Mouse (Mus musculus) layer of hippocampus, adult 18-20 months (tissue): ENCODE measurements at regions not wholly inside any gene's neighbourhood (a gene's known extent, or its start where the extent isn't known, plus 50 kb on each side); places are given as distances from the start of the nearest gene placed in this dataset.
A peak's percentile ranks its signal among the peaks of the same experiment; 100 is the strongest.
"Not testable (repeated sequence)": the region's sequence is repeated elsewhere in the genome, so short reads cannot be mapped to it uniquely, and the experiment has no call there.

Experiments used
- DNase-seq, 2 experiments: peaks; one replicate each; pipeline ENCODE4 v3.0.0; 2022; ENCODE audit warnings: low spot score in 2 of 2

DNA sequence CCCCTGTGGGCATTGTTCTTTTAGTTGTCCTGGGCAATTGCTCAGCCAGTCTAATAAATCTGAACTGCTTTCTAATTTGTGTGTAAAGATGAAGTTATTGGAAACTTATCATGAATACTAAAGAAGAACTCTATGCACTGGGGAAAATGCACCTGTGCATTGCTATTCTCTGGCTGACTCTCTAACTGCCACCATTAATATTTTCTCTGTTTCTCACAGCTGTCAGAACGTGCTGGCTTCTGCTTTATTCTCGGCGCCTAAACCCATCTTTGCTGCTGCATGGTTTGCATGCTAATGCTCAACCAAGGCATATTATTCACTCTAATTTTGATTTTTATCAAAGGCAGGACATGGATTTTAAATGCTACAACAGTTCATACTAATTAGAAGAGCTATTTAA, 128.9 kb upstream of the Gm527 start:
- no peak for DNase-seq

GRCm38 (mm10) chr12:64808492-64808891, 109.2 kb upstream of the Gm527 start:
- DNase-seq: not testable (repeated sequence)

GRCm38 (mm10) chr12:64810081-64810480, 107.6 kb upstream of the Gm527 start:
- DNase-seq: no peak

- DNase-seq: no peak
Observed at GRCm38 (mm10) chr12:64815871-64816270, 101.8 kb upstream of the Gm527 start.

GRCm38 (mm10) chr12:64817056-64817810, 100.5 kb upstream of the Gm527 start:
- DNase-seq: peak in 1 of 2 experiments; percentile 12

GRCm38 (mm10) chr12:64820722-64821121, 97.0 kb upstream of the Gm527 start:
- DNase-seq: no peak

DNA sequence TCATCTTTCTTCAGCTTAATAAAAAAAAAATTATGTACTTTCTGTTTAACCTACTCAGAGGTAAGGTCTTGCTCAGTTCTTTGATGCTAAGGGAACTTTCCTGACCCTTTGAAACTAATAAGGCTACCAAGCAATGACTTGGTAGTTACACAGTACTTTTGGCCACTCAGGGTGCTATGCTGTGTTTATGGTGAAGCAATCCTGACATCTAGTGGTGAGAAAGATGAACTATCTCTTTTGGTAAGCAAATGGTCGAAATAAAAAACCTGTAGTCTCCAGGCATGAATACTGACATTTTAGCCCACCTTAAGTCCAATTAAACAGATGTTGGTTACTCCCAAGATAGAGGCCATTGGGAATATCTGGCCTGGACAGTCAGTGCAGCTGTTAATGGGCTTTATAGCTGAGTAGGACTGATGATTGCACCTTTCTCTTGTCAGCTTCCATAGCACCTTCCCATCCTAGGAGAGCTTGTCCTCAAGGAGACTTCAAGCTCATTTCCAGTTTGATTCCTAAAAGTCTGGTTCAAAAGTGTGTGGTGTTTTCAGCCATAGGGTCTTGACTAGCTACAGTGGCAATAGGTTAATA, 88.0 kb upstream of the Gm527 start:
- DNase-seq: peak in 1 of 2 experiments; percentile 57

GRCm38 (mm10) chr12:64832313-64833151, 85.2 kb upstream of the Gm527 start:
- peak in 1 of 2 experiments; percentile 29 for DNase-seq

DNA sequence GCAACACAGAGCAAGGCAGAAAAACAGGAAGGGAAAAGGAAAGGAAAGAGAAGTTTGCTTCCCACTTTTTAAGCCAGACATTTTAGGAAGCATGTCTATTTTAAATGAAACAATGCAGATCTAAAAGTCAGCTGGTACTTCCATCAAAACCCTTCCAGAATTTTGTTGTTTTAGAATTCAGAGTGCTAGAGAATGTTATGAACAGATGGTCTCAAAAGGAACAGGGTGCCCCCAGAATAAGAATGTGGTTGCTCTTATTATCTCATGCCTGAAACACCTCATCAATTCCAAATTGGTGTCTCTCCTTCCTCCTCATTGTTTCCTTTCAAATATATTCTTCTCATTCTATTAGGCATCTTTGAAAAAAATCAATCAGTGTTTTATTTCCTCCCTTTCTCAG, 60.0 kb upstream of the Gm527 start:
- DNase-seq: peak; percentile 16 to 71
